Mouse (Mus musculus): ENCODE measurements around the gene Flvcr1.

Gene Flvcr1

DNA sequence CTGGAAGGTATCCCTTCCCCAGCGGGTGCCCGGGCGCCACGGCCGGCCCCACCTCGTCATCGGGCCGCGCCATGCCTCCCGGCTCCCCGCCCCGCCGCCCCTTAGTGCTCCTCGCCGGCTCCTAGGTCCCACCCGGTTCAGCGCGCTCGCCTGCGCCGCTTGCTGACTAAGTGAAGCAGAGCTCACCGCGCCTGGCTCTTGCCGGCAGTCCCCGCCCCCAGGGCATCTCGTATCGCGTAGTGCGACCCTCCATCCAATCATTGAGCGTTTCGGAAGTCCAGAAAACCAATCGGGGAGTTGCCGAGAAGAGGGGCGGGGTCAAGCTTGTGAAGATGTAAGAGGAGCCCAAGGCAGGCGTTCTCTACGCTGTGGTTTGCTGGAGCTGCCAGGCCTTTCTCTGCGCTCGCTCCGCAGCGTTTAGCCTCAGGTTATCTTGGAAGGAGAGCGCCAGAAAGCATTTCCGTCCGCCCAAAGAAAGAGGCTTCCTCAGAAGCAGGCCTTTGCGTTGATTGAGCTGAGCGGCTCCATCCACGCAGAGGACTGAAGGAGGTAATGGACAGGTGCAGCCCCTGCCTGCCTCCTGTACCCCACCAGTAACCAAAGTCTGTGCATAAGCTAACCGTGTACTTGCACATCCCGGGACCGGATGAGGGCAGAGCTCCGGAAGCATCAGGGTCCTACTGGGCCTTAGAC, at the start of gene Flvcr1:
Gene Flvcr1, minus strand, starts transcription at position 138 of the 693 bp plus-strand sequence.
- peak; percentile 96 to 97 for DNase-seq (ENCODE audit: low read depth in 1 of 2, low spot score in 2 of 2)

DNA sequence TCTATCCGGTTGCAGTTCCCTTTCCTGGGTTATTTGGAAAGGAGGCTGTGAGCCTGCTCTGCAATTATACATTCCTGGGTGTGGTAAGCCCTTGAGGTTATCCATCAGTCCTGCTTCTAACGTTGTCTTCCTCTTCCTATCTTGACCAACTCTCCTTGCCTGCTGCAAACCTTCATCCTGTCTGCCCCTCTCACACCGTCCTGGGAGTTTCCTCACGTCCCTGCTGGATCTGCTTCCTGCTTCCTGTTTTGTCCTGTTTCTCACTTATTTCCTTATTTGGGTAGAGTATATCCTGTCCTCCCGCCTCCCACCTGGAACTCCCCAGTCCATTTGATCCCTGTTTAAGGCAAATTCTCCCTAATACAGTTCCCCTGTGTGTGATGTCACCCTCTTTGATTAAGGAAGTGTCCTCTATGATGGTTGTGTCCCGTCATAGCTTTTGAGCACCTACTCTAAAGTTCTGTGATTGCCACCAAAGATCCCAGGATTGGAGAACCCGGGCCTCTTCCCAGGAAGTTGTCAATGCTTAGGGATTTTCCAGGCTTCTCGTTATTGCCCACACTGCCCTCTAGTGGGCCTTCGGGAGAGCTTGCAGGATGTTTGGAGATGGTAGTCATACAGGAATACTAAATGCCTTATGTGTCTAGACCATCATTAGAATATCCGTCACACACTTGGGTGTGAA, 49.4 kb upstream of the Flvcr1 start:
- peak; percentile 45 to 51 for DNase-seq (ENCODE audit: low read depth in 1 of 2, low spot score in 2 of 2)

DNA sequence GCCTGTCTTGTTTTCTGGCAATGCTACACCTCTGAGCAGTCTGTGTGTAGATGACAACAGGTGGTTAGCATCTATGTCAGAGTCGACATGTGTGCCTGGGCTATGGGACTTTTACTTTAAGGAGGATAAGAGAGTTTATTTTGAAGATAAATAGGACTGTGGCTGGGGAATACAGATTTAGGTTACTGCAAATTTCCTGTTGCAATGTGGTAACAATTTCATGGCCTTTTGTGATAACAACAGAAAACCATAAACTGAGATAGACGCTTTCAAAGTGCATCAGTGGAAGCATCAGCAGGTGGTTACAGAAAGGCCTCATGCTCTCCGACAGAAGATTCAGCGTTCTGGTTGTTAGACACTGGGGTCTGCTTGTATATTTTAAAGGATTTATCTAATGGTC, 47.5 kb upstream of the Flvcr1 start:
- DNase-seq (ENCODE audit: low read depth in 1 of 2, low spot score in 2 of 2) = no peak

DNA sequence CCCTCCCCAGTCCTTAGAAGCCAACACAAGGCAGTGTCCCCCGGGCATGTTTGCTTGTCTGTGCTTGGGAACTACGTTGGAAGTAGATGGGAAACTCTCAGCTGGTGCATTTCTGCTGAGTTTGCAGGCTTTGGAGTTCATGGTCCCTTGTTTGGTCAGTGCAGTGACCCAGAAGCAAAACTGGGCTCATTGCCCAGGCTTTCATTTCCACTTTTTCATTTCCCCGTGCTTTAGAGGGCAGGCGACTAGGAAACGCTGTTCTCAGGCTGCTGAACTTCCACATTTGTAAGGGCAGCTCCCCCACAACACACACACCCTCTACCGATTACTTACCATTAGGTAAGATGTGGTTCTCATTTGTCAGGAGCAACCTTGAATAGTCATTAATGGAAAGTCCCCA, 47.0 kb upstream of the Flvcr1 start:
- DNase-seq (ENCODE audit: low read depth in 1 of 2, low spot score in 2 of 2) = peak; percentile 82 to 84

DNA sequence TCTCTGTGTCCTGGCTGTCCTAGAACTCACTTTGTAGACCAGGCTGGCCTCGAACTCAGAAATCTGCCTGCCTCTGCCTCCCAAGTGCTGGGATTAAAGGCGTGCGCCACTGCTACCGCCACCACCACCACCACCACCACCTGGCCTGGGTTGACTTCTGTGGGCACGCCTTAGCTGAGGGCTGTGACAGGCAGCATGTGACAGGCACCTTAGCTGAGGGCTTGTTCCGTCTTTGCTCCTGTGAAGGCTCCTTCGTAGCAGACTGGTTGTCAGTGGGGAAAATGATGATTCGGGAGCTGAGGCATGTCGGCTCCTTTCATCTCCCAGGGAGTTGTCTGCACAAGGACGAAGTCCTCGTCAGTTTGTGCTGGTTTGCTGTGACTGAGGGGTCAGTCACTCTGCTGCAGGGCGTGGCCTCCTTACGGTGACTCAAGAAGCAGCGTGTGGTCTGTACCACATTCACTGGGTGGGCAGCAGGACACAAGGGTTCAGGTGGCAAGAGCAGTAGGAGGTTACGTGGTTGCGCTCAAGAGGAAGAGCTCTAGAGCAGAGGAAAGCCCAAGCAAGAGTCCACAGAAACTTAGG, 46.5 kb upstream of the Flvcr1 start:
- DNase-seq (ENCODE audit: low read depth in 1 of 2, low spot score in 2 of 2) = no peak

DNA sequence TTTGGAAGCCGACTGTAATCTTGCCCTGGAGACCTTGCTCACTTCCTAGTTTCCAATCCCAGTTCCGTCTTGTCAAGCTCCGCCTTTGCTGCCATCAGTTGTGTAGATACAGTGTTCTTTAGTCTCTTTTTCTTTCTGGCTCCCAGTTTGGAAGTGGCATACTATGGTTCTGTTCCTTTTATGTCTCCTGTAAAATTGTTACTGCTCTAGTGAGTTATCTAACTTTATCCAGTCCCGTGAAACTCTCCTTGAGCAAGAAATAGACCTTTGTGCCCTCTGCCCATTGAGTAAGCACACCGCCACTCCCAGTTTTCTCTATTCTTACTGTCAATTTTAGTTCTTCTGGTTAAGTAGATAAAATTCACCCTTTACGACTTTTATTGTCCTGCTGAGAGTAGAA, 45.7 kb upstream of the Flvcr1 start:
- peak in 1 of 2 experiments; percentile 30 for DNase-seq (ENCODE audit: low read depth in 1 of 2, low spot score in 2 of 2)

DNA sequence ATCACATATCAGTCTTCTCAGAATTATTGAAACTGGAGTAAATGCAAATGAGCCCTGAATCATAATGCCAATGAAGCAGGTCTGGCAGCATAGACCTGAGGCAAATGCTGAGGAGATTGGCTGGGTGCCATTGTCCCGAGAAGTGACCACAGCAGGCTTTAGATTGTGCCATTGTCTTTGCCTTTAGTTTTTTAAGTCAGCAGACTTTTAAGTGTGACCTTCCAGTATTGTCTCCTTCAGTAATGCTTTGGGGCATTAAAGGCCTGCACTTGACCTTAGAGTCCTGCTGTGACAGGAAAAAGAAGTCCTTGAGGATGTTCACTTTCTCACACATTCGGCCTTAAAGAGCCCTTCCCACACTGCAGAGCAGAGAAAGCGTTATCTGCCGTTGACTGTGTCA, 44.3 kb upstream of the Flvcr1 start:
- no peak for DNase-seq (ENCODE audit: low read depth in 1 of 2, low spot score in 2 of 2)

DNA sequence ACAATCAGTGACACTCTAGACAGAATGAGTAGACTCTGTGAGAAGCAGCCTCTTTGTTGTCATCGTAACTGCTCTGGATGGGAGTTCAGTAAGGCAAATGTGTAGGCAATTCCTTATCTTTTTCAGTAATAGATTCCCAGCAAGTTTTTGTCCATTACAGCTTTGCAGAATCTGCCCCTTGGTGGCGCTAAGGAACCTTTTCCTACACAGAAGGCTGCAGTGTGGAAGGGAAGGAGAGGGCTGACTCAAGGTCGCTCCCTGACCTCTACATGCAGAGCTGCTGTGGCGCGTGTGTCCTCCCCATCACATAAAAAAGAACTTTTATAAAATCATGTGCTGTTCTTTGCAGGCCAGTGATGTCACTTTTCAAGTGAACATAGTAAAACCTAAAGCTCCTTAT, 42.4 kb upstream of the Flvcr1 start:
- no peak for DNase-seq (ENCODE audit: low read depth in 1 of 2, low spot score in 2 of 2)

DNA sequence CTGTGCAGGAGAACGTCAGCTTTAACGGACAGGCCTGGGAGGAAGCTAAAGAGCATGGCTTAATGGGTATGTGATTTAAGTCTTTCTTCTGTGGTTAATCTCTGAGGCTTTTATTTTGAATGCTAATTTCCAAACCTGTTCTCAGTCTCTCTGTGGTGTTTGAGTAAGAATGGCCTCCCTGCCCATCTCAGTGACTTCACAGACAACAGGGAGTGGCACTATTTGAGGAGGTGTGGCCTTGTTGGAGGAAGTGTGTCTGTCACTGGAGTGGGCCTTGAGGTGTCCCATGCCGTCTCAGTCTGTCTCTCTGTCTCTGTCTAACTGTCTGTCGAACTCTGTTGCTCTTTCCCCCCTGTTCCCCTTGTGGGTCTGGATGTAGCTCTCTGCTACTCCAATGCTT, 39.2 kb upstream of the Flvcr1 start:
- no peak for DNase-seq (ENCODE audit: low read depth in 1 of 2, low spot score in 2 of 2)

DNA sequence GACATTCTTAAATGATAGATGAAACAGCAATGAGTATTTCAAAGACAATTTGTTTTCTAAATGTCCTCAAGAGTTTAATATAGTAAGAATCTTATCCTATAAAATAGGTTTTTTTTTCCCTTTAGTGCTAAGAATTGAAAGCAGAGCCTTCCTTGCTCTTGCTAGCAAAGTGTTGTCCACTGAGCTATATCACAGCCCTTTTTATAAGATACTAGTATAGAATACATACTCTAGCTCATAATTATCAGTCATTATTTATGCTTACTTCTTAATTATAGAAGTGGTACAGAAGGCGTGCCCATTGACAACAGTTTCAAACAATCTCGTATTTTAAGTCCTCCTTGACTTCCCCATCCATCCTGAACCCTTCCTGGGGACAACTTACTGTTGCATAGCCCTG, 38.6 kb upstream of the Flvcr1 start:
- DNase-seq (ENCODE audit: low read depth in 1 of 2, low spot score in 2 of 2) = no peak

DNA sequence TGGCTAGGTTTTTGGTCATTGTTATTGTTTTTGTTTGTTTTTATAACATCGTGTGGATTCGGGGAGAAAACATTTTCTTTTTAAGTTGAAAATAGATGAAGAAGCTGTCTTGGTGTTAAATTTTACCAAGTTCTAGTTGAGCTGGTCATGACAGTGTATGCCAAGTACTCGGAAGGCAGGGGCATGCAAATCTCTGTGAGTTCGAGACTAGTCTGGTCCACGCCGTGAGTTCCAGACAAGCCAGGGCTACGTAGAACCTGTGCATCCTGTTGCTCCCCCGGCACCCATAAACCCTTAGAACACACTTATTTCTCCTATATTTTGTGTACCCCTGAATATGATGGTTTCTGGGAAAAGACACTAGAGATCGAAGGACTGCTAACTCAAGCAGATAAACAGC, 37.7 kb upstream of the Flvcr1 start:
- no peak for DNase-seq (ENCODE audit: low read depth in 1 of 2, low spot score in 2 of 2)

DNA sequence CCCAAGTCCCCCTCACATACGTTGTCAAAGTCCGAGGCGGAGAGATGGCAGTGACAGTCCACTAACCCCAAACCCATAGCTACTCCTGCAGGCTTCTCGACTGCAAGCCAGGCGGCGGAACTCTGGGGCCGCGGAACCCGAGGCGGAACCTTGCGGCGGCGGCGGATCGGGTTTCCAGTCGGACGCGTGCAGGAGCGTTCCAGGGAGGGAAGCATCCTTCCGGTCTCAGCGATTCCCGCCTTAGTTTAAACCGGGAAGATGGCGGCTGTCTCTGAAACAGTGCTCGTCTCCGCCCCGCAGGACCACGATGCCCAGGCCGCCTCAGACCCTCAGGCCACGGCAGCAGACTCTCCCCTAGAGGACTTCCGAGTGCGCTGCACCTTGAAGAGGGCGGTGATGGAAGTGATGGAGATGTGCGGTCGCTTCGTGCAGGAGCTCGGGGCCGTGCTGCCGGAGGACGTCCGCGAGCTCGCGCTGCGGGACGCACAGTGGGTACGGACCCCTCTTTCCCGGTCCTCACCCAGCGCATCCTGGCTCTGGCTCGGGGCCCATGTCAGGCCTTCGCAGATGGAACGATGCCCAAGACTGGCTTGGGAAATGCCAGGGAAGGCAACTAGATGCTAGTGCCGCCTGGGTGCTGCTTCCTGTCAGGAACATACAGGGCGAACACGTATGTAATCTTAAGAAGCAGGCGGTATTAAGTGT, 37.0 kb upstream of the Flvcr1 start, which contains the start of the genes Tatdn3 and Nsl1:
Gene Tatdn3, minus strand, starts transcription at position 152 of the 705 bp plus-strand sequence.
Gene Nsl1, plus strand, starts transcription at position 232 of the 705 bp plus-strand sequence.
- peak; percentile 70 to 91 for DNase-seq (ENCODE audit: low read depth in 1 of 2, low spot score in 2 of 2)

DNA sequence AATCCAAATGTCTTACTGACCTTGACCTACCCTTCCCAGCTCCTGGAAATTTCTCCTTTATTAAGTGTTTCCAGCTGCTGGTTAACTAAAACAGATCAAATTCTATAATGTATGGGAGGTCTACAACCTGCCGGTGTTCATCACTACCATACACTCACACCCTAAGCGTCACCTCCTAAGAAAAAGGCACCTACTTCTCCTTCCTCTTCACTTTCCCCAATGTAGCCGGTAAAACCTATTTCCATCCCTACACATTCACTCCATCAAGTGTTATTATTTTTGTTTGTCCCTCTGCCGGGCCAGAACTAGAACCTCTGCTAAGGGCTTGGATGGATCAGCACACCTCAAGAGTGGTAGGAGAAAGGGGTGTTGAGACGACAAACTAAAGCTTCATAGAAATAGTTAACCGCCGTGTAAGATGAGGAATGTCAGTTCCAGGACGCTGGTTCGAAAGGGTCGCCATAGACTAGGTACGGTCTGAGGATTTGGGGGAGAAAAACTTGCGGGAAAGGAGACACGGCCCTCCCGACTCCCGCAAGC, 36.4 kb upstream of the Flvcr1 start:
- DNase-seq (ENCODE audit: low read depth in 1 of 2, low spot score in 2 of 2) = no peak

DNA sequence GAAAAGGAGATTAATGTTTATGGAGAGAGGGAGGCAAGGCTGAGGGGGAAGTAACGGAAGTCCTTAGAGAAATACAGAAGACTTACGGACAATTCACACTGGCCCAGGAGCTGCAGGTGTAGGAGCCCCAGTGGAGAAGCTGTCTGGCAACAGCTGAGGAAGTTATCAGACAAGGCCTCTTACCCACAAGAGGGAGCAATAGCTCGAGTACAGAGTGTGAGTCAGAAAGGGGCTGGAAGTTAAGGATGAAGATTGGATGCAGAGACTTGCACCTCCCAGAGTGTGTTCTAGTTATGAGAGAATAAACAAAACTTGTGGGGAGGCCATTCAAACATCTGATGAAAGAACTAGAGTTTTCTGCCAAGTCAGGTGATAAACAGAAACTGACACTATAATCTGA, 31.5 kb upstream of the Flvcr1 start:
- DNase-seq (ENCODE audit: low read depth in 1 of 2, low spot score in 2 of 2) = no peak

DNA sequence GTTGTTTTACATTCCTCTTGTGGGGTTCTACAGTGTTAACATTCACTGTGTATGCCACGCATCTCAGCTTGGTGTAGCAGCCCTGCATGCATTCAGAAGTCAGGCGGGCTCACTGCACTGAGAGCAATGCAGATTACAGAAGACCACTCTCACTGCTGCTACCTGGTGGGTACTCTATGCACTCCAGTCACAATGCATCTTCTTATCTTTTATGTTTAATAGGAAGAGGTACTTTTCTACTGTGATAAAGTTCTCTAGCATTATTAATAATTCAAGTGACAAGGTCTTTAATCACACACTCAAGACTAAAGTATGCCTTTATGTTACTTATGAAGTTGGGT, 29.5 kb upstream of the Flvcr1 start:
- DNase-seq (ENCODE audit: low read depth in 1 of 2, low spot score in 2 of 2) = no peak

DNA sequence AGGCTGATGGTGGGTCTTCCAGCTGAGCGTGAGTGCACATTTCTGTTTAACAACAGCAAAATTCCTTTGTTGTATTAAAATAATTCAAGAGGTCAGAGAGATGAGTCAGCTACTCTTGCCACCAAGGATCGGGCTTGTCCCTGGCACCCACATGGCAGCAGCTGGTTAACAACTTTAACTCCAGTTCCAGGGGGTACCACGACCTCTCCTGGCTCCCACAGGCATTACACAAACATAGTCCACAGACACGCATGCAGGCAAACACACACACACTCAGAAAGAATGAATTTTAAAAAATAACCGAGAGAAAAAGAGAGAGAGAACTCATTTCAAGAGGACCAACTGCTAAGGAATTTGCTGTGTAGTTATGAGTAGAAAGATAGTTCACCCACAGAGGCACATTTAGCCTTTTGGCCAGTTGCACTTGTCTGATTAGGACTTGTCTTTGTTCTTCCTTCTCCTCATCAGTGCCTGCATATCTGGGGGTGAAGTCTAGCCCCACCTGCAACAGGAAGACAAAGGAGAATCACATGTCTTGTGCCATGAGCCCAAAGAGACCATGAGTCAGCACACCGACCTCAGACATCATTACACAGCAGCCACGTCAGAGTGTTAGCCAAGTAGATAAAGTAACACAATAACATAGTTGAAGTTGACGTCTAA, 29.0 kb upstream of the Flvcr1 start:
- DNase-seq (ENCODE audit: low read depth in 1 of 2, low spot score in 2 of 2) = no peak

DNA sequence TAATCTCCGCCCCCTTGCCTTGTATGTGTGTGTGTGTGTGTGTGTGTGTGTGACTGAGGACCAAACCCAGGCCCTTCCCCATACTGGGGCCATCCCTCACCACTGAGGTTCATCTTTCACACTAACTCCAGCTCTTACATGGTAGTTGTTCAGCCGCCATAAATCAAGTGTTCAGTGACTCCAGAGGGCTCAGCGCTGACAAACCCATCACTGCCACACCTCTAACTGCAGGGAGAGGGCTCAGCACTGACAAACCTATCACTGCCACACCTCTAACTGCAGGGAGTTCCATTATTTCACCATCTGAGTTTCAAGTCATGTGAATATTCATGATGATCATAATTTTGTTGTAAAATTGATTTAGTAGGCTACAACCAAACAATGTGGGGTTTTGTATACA, 27.6 kb upstream of the Flvcr1 start:
- DNase-seq (ENCODE audit: low read depth in 1 of 2, low spot score in 2 of 2) = no peak

DNA sequence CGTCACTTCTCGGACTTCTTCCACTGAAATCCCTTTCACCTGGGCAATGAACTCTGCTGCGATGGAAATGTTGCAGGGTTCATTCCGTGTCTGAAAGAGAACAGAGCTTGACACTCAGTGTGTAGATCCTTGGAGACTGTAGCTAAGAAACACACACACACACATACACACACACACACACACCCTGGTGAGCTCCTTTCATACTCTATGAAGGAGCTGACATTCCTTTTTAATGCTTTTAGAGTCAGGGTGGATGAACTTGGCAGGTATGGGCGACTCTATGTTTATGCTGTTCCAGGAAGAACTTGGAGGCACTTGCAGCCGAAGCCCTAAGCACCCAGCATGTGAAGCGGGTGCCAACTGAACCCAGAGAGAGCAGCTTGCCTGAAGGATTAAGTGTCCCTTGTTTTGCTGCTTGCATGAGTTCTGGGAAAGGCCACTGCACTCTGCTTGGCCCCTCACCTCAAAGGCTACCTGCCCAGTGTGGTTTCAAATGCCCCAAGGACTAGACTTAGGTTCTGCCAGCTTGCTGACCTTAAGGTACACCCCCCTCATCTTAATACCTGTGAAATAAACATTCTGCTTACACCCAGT, 20.4 kb upstream of the Flvcr1 start:
- no peak for DNase-seq (ENCODE audit: low read depth in 1 of 2, low spot score in 2 of 2)

DNA sequence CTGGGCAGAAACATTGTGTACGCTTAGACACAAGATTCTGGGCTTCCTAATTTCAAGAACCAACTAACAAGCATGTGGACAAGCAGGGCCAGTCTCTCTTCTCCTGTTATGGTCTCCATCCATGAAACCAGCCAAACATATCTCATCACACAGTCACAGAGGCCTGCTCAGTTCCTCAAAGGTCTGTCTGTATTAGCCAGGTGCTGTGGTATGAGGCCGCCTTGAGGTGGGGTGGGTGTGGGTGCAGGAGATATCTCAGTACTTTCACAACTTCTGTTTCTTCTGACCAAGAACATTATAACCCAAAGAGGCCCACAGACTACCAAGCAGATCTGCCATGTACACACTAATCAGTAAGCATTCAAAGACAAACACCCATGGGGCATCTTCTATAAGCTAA, 19.3 kb upstream of the Flvcr1 start:
- DNase-seq (ENCODE audit: low read depth in 1 of 2, low spot score in 2 of 2) = no peak

DNA sequence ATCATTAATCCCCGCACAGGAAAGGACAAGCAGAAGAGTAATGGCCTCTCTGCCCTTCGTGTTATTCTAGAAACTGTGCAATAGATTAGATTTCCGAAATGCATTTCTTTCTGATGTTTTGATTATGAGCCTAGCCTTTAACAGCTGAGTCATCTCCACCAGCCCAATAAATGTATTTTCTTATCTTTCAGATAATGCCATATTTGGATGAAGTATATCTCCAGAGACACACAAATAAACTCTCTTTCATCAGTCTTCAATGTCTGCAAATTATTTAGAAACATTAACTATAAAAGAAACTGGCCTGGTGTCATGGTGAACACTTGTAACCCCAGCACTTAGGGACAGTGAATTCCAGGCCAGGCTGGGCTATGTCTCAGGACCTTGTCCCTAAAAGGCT, 16.7 kb upstream of the Flvcr1 start:
- DNase-seq (ENCODE audit: low read depth in 1 of 2, low spot score in 2 of 2) = no peak

DNA sequence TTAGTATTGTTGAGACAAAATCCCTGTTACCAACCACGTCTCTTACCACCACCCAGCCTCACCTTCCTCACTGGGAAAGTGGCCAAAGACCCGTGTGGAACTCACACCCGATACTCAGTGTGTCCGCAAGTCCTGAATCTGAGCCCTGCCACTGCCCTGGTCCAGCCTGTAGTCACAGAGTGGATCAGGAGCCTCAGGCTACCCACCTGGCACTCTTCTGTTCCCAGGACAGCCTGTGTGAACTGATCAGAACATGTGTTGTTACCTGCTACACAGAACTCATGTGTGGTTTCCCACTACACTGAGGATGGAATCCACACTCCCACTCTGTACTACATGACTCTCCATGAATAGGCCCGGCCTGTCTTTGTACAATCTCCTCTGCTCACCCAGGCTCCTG, 16.1 kb upstream of the Flvcr1 start:
- no peak for DNase-seq (ENCODE audit: low read depth in 1 of 2, low spot score in 2 of 2)
